8 mouse cellular contexts compared by ENCODE assay signal in genomic region chr19:38042261-38042722, GRCm38 (mm10). TPM values are rescaled to one million over a fixed set of nuclear protein-coding genes. Genes with fewer than 3 reads are reported as not detected.
DNase-seq lines count a peak whose midpoint lies in the region; ATAC-seq and TF ChIP-seq lines count a peak whose summit lies in the region.

No protein-coding gene starts in this region.

- no peak for TF ChIP-seq POLR2A in spleen, adult 2 months (IDR thresholded peaks at IDR 0.05; ENCODE audit: low read depth, low read length)
- TF ChIP-seq POLR2A in lung, adult 2 months (IDR thresholded peaks at IDR 0.05; ENCODE audit: borderline replicate concordance, extremely low read depth, low read depth, low read length), result no peak

- DNase-seq in spleen, adult 2 months (ENCODE audit: low read depth in 1 of 2, low spot score in 2 of 2), result no peak
- no peak for DNase-seq in spleen, postnatal 36 days (ENCODE audit: low spot score in 2 of 2)
- peak; percentile 56 for DNase-seq in lung, adult 2 months
- no peak for DNase-seq in MN1 (ENCODE audit: low spot score)
- no peak for DNase-seq in cerebellum, postnatal 4 days (ENCODE audit: low spot score in 2 of 2)

- no peak overlapping the region for H3K9ac ChIP-seq in forebrain, embryonic 15.5 days (replicated peaks)
- peak overlapping the region; percentile 48 for H3K9ac ChIP-seq in intestine, embryonic 15.5 days

- H3K4me3 ChIP-seq in spleen, adult 2 months (ENCODE audit: extremely low read depth, insufficient read depth, insufficient read length), result peak overlapping the region; percentile 7; the same call in 1 of the 2 replicates
- no peak overlapping the region for H3K4me3 ChIP-seq in forebrain, embryonic 15.5 days
- peak overlapping the region; percentile 45 for H3K4me3 ChIP-seq in intestine, embryonic 15.5 days (replicated peaks)
- H3K4me3 ChIP-seq in lung, adult 2 months (replicated peaks; ENCODE audit: extremely low read depth, low read depth, low read length), result peak overlapping the region; percentile 54

- peaks cover 3% of the 10 kb centered on the region for H3K27me3 ChIP-seq in spleen, adult 2 months (ENCODE audit: control insufficient read depth, insufficient read depth, low read length)
- 0 out of 2 replicates have a peak, but pooled peaks cover 16% of the 10 kb centered on the region for H3K27me3 ChIP-seq in forebrain, embryonic 15.5 days
- H3K27me3 ChIP-seq in intestine, embryonic 15.5 days (replicated peaks), result no peaks in the 10 kb centered on the region

- no peak overlapping the region for H3K27ac ChIP-seq in spleen, adult 2 months (ENCODE audit: insufficient read depth, low read length)
- H3K27ac ChIP-seq in forebrain, embryonic 15.5 days (replicated peaks), result no peak overlapping the region
- H3K27ac ChIP-seq in intestine, embryonic 15.5 days, result peak overlapping the region; percentile 71; the same call in 1 of the 2 replicates

- ATAC-seq in forebrain, embryonic 15.5 days (replicated peaks), result 0 out of 2 replicates have a peak, but pooled peaks have one; percentile 29
- ATAC-seq in intestine, embryonic 15.5 days, result peak; percentile 40
- ATAC-seq in CD4-positive, CD25-positive, alpha-beta regulatory T cell, adult 4 months, result no peak

- H3K9me3 ChIP-seq in forebrain, embryonic 15.5 days, result no peaks in the 10 kb centered on the region
- H3K9me3 ChIP-seq in intestine, embryonic 15.5 days, result no peaks in the 10 kb centered on the region

- no peak overlapping the region for H3K4me2 ChIP-seq in forebrain, embryonic 15.5 days (replicated peaks)
- peak overlapping the region; percentile 86 for H3K4me2 ChIP-seq in intestine, embryonic 15.5 days (replicated peaks)

- WGBS in spleen, adult 2 months, result 11% methylated on average over 5 of the region's 5 CpGs
- WGBS in forebrain, embryonic 15.5 days, result 32% methylated on average over 5 of the region's 5 CpGs
- 5% methylated on average over 5 of the region's 5 CpGs for WGBS in intestine, embryonic 15.5 days
- 2% methylated on average over 5 of the region's 5 CpGs for WGBS in lung, adult 2 months

- H3K36me3 ChIP-seq in spleen, adult 2 months (ENCODE audit: control insufficient read depth, insufficient read depth, low read length), result no peaks in the 10 kb centered on the region
- H3K36me3 ChIP-seq in forebrain, embryonic 15.5 days, result no peaks in the 10 kb centered on the region
- no peaks in the 10 kb centered on the region for H3K36me3 ChIP-seq in intestine, embryonic 15.5 days

- H3K4me1 ChIP-seq in spleen, adult 2 months (ENCODE audit: control insufficient read depth, insufficient read depth, insufficient read length), result no peaks in the 10 kb centered on the region; the same call in 1 of the 2 replicates
- peaks cover 18% of the 10 kb centered on the region for H3K4me1 ChIP-seq in forebrain, embryonic 15.5 days
- H3K4me1 ChIP-seq in intestine, embryonic 15.5 days (replicated peaks), result peaks cover 9% of the 10 kb centered on the region
- H3K4me1 ChIP-seq in lung, adult 2 months (ENCODE audit: control insufficient read depth, insufficient read depth, low read length), result peaks cover 18% of the 10 kb centered on the region

- TF ChIP-seq CTCF in spleen, adult 2 months (IDR thresholded peaks at IDR 0.05; ENCODE audit: extremely low read depth, insufficient read depth, insufficient read length, insufficient replicate concordance), result no peak
- no peak for TF ChIP-seq CTCF in lung, adult 2 months (IDR thresholded peaks at IDR 0.05; ENCODE audit: insufficient read depth, low read length)

RNA-seq across cellular contexts. Expression of gene Myof, which starts 1.1 kb away (rescaled TPM):
- polyA plus RNA-seq in spleen, adult 2 months (2012; rRNA removed), result 10.6 and 11.7 TPM in 2 replicates
- polyA plus RNA-seq in forebrain, embryonic 15.5 days (2015; fragmentation: Nextera tagmentation; extraction: Ambion mirVana), result 1.4 and 1.7 TPM in 2 replicates
- 9.4 and 10.1 TPM in 2 replicates for polyA plus RNA-seq in intestine, embryonic 15.5 days (2015; fragmentation: Nextera tagmentation; extraction: Ambion mirVana)
- 46.7 and 51.8 TPM in 2 replicates for polyA plus RNA-seq in lung, adult 2 months (2012; rRNA removed)
- under 1 TPM; 0.56 to 0.94 TPM for polyA plus RNA-seq in CD4-positive, CD25-positive, alpha-beta regulatory T cell, adult 4 months (2017; shearing (Covaris generic))

RNA-seq across cellular contexts. Expression of gene Cep55, which starts 12.5 kb away (rescaled TPM):
- polyA plus RNA-seq in spleen, adult 2 months (2012; rRNA removed), result 0.94 and 1.2 TPM in 2 replicates
- 16.6 and 17.9 TPM in 2 replicates for polyA plus RNA-seq in forebrain, embryonic 15.5 days (2015; fragmentation: Nextera tagmentation; extraction: Ambion mirVana)
- polyA plus RNA-seq in intestine, embryonic 15.5 days (2015; fragmentation: Nextera tagmentation; extraction: Ambion mirVana), result 23.7 and 28.9 TPM in 2 replicates
- 0.38 and 0.40 TPM in 2 replicates for polyA plus RNA-seq in lung, adult 2 months (2012; rRNA removed)
- 1 to 10 TPM; 2.0 to 4.4 TPM for polyA plus RNA-seq in CD4-positive, CD25-positive, alpha-beta regulatory T cell, adult 4 months (2017; shearing (Covaris generic))

RNA-seq across cellular contexts. Expression of gene Ffar4, which starts 54.6 kb away (rescaled TPM):
- 2.9 and 3.6 TPM in 2 replicates for polyA plus RNA-seq in spleen, adult 2 months (2012; rRNA removed)
- 0.15 TPM in 1 of 2 replicates, not detected in the other for polyA plus RNA-seq in forebrain, embryonic 15.5 days (2015; fragmentation: Nextera tagmentation; extraction: Ambion mirVana)
- polyA plus RNA-seq in intestine, embryonic 15.5 days (2015; fragmentation: Nextera tagmentation; extraction: Ambion mirVana), result 7.0 and 9.0 TPM in 2 replicates
- polyA plus RNA-seq in lung, adult 2 months (2012; rRNA removed), result 21.8 and 27.8 TPM in 2 replicates
- polyA plus RNA-seq in CD4-positive, CD25-positive, alpha-beta regulatory T cell, adult 4 months (2017; shearing (Covaris generic)), result not detected
